8 mouse cellular contexts compared by ENCODE assay signal in the genomic region with DNA sequence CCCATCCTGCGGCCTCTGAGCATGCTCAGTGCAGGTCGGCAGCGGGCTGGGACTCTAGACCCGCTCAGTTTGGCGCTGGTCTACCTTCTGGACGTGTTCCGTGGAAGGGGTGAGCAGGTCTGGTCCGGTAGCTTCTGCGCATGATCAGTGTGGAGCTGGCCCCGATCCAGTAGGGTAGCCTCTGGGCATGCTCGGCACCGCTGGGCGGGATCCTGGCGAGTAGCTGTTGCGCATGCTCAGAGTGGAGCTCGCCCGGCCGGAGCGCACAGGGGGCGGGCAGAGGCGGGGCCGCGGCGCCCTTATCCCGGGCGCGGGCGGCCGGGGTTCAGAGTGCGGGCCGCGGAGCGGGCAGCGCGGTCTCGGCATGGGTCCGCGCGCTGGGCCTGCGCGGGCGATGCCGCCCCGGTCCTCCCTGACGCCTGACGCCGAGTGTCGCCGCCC. TPM values are rescaled to one million over a fixed set of nuclear protein-coding genes. Genes with fewer than 3 reads are reported as not detected.
DNase-seq lines count a peak whose midpoint lies in the region; ATAC-seq and TF ChIP-seq lines count a peak whose summit lies in the region.

A gene (plus strand): TSS at position 255 of the 441 bp plus-strand sequence.

- H3K36me3 ChIP-seq in G1E (replicated peaks), result peaks cover 29% of the 10 kb centered on the region
- H3K36me3 ChIP-seq in forebrain, postnatal 0 days (ENCODE audit: insufficient read depth), result 0 out of 2 replicates have a peak, but pooled peaks cover 2% of the 10 kb centered on the region
- no peaks in the 10 kb centered on the region for H3K36me3 ChIP-seq in lung, embryonic 15.5 days

- H3K4me3 ChIP-seq in G1E (ENCODE audit: low read depth, low read length), result peak within 1 kb of the TSS; percentile 98
- peak within 1 kb of the TSS; percentile 83 for H3K4me3 ChIP-seq in forebrain, postnatal 0 days (ENCODE audit: low read depth, low read length)
- peak within 1 kb of the TSS; percentile 80 for H3K4me3 ChIP-seq in lung, embryonic 15.5 days

- ATAC-seq in G1E (ENCODE audit: extremely low read depth, insufficient number of reproducible peaks, low FRiP score, poor library complexity, severe bottlenecking), result peak; percentile 82
- peak; percentile 91 for ATAC-seq in forebrain, postnatal 0 days
- peak; percentile 94 for ATAC-seq in lung, embryonic 15.5 days (ENCODE audit: borderline replicate concordance, extremely low read depth, low FRiP score, low TSS enrichment)

- no peaks in the 10 kb centered on the region for H3K9me3 ChIP-seq in G1E (replicated peaks)
- H3K9me3 ChIP-seq in forebrain, postnatal 0 days (ENCODE audit: low read length), result no peaks in the 10 kb centered on the region
- H3K9me3 ChIP-seq in lung, embryonic 15.5 days, result no peaks in the 10 kb centered on the region

- no peak for TF ChIP-seq CTCF in G1E (IDR thresholded peaks at IDR 0.05; ENCODE audit: low read depth, low read length)
- no peak for TF ChIP-seq CTCF in forebrain, postnatal 0 days (IDR thresholded peaks at IDR 0.05; ENCODE audit: low read depth)

- 5% methylated on average over 41 of the region's 49 CpGs for WGBS in forebrain, postnatal 0 days
- WGBS in lung, embryonic 15.5 days, result under 1% methylated on average over 49 of the region's 49 CpGs

- H3K27ac ChIP-seq in forebrain, postnatal 0 days (ENCODE audit: low read depth, low read length), result peak within 1 kb of the TSS; percentile 79
- H3K27ac ChIP-seq in lung, embryonic 15.5 days, result peak within 1 kb of the TSS; percentile 82

- peak within 1 kb of the TSS; percentile 81 for H3K9ac ChIP-seq in forebrain, postnatal 0 days
- H3K9ac ChIP-seq in lung, embryonic 15.5 days, result peak within 1 kb of the TSS; percentile 79

- H3K4me2 ChIP-seq in forebrain, postnatal 0 days (ENCODE audit: low read depth), result peak within 1 kb of the TSS; percentile 76
- peak within 1 kb of the TSS; percentile 85 for H3K4me2 ChIP-seq in lung, embryonic 15.5 days

- no peaks in the 10 kb centered on the region for H3K27me3 ChIP-seq in G1E (ENCODE audit: insufficient read depth, low read length)
- H3K27me3 ChIP-seq in forebrain, postnatal 0 days (ENCODE audit: insufficient read depth, low read length), result no peaks in the 10 kb centered on the region
- H3K27me3 ChIP-seq in lung, embryonic 15.5 days, result no peaks in the 10 kb centered on the region

- peaks cover 60% of the 10 kb centered on the region for H3K4me1 ChIP-seq in G1E (ENCODE audit: insufficient read depth, low read depth, low read length)
- H3K4me1 ChIP-seq in forebrain, postnatal 0 days (ENCODE audit: insufficient read depth), result peaks cover 20% of the 10 kb centered on the region
- peaks cover 28% of the 10 kb centered on the region for H3K4me1 ChIP-seq in lung, embryonic 15.5 days

- peak; percentile 85 for DNase-seq in G1E (ENCODE audit: low spot score)
- peak; percentile 100 for DNase-seq in cerebellum, adult 18-20 months
- DNase-seq in forebrain, postnatal 0 days, result peak; percentile 97
- peak; percentile 100 for DNase-seq in heart, postnatal 4 days
- DNase-seq in layer of hippocampus, adult 8-10 months (ENCODE audit: low spot score in 2 of 2), result peak; percentile 97 to 100
- peak; percentile 97 for DNase-seq in ovary, adult 18-20 months (ENCODE audit: low spot score)
- DNase-seq in thymus, postnatal 0 days (ENCODE audit: low spot score), result peak; percentile 92

RNA-seq across cellular contexts. Expression of the gene that starts here (rescaled TPM):
- total RNA-seq in G1E (2014; fragmentation: Nextera tagmentation) (31.6 and 34.3 TPM in 2 replicates), G1E (2017) (24.6 and 26.2 TPM in 2 replicates)
- polyA plus RNA-seq in G1E (2012), result 12.8 and 19.3 TPM in 2 replicates
- 19.3 and 26.1 TPM in 2 replicates for total RNA-seq in forebrain, postnatal 0 days (2014; rRNA removed)
- 10.9 and 12.5 TPM in 2 replicates for polyA plus RNA-seq in forebrain, postnatal 0 days (2015; fragmentation: Nextera tagmentation; extraction: Ambion mirVana)
- 10 to 100 TPM; 12.3 to 14.2 TPM for total RNA-seq in heart, postnatal 4 days (2021)
- 10 to 100 TPM; 35.0 to 41.8 (median 37.4) TPM for total RNA-seq in layer of hippocampus, adult 8-10 months (2022)
- polyA plus RNA-seq in lung, embryonic 15.5 days (2015; fragmentation: Nextera tagmentation; extraction: Ambion mirVana), result 13.7 and 14.9 TPM in 2 replicates
- polyA plus RNA-seq in thymus, postnatal 0 days (2015; fragmentation: Nextera tagmentation; extraction: Ambion mirVana), result 9.9 and 10.7 TPM in 2 replicates

Comparison
In these comparisons a context has a peak if more than half of its experiments do, and no peak if none do; other contexts are left out.
1. Peak in every context shown above with its lines: DNase-seq, ATAC-seq, H3K4me3 ChIP-seq and H3K27ac ChIP-seq.